Mouse (Mus musculus) heart, adult 9 months (tissue): ENCODE measurements around the gene Kif13a.

ENCODE experiments used
- DNase-seq, 2 experiments: peaks; one replicate each; pipeline ENCODE4 v3.0.0; 2022; ENCODE audit warnings: low spot score in 2 of 2

Gene Kif13a

DNA sequence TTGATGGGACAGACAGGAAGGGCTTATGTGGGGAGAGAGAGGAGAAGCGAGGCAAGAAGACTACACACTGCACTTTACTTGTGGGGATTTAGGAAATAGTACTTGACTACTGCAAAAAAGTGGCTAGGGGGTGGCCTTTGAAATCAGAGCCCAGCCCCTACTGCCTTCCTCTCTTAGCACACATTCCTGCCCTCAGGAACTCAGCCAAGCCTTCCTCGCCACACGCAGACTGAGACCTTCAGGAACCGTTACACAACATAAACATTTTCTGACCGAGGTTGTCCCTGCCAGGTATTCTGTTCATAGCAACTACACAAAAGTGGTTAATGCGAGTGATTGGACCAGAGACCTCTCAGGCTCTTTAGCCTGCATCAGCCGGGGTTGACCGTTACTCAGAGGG is 8.1 kb downstream of the Kif13a start:
- DNase-seq, result no peak

DNA sequence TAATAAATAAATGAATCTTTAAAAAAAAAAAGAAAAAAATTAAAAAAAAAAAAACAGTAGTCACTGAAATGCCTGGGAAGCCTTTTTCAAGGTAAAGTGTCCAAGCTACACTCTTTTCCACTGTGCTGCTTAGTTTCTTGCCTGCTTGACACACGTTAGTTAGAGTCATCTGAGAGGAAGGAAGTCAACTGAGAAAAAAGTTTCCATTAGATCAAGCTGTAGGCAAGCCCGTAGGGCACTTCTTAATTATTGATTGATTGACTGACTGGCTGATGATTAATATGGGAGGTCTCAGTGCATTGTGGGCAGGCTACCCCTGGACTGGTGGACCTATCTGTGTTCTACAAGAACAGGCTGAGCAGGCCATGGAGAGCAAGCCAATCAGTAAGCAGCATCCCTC is 9.9 kb downstream of the Kif13a start:
- DNase-seq, result no peak

GRCm38 (mm10) chr13:46918509-46918908 is 11.2 kb downstream of the Kif13a start:
- DNase-seq, result peak; percentile 52 to 58

DNA sequence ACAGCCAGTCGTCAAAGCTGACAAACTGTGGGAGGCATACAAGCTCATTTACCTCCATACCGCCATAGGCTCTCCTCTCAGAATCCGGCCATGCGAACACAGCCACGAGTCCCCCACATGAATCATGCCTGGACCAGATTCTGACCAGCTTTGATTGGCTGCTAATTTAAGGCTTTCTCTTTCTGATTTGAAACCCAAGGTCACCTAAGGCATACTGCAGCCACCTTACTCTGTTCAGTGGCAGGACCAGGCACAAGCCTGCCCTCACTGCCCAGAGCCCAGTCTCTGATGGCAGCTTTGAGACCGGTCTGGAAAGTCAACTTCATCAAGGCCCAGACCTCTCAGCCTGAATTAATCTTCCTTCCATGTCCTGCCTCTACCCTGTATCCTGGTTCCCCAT is 17.7 kb downstream of the Kif13a start:
- DNase-seq, result peak in 1 of 2 experiments; percentile 45

- DNase-seq, result peak in 1 of 2 experiments; percentile 37
These were observed 18.6 kb downstream of the Kif13a start for GRCm38 (mm10) chr13:46911018-46911419.

DNA sequence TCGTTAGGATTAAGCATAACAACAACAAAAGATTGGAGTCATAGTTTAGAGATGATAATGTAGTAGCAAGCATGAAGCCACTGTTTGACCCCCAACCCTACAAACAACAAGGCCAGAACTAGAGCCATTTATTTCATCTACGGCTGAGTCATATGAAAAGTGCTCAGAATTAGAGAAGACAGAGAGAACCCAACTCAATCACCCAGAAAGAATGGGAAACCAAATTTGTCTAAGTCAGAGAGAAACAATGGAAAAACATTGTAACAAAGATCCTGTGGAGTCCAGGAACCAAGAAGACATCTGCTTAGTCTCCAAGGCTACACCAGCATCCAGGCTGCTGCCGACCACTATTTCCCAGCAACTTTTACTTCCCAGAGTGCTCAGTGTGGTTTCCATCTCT is 19.7 kb downstream of the Kif13a start:
- DNase-seq, result no peak

- DNase-seq, result no peak
These were observed 20.6 kb downstream of the Kif13a start for GRCm38 (mm10) chr13:46909005-46909565.

GRCm38 (mm10) chr13:46908387-46908786 is 21.3 kb downstream of the Kif13a start:
- no peak for DNase-seq

DNA sequence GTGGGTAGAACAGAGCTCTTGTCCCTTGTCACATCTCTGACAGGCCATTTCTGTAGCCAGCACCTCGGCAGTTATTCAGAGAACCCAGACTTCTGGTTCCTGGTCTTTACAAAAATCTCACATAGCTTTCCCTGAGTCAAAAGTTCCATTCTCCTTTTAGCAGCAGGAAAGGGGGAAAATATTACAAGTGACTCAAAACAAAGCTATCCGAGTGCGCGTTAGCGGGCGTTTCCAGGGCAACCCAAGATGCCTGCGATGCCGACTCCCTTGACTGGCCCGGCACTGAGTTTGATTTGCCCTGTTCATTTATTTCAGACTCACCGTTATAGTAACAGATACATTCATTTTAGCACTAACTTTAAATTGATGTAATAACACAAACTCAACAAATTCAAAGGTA is 21.8 kb downstream of the Kif13a start:
- peak in 1 of 2 experiments; percentile 40 for DNase-seq

DNA sequence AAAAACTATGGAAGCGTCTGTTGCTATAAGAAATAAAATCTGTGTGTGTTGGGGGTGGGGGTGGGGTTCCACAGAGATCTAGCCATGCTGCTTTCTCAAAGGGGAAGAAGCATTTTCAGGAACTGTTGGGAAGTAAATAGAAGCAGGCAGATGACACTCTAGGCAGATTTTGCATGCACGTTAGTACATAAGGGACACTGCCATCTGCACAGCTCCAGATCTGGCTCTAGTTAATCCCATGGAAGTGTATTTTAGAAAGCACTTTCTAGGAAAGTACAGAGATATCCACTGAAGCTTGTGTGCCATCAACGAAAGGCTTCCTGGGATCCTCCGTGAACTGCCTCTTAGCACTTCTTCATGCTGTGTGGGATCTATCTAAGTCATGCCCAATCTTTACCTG is 22.6 kb downstream of the Kif13a start:
- no peak for DNase-seq

DNA sequence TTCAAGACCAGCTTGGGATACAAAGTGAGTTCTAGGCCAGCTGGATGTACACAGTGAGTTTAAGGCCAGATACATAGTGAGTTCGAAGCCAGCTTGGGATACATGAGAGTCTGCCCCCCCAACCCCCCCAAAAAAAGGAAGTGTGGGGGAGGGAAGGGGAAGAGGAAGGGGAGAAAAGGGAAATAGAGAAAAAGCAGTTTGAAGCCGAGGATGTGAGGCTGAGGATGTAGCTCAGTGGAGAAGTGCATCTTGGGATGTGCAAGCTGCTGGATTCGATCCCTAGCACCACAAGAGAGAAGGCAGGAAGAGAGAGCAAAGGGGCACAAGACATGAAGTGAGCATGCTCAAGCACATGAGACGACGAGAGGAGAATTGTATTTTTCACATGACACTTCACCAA is 23.7 kb downstream of the Kif13a start:
- no peak for DNase-seq

GRCm38 (mm10) chr13:46904982-46905621 is 24.6 kb downstream of the Kif13a start:
- DNase-seq, result no peak

GRCm38 (mm10) chr13:46902568-46903255 is 27.0 kb downstream of the Kif13a start:
- DNase-seq, result no peak

DNA sequence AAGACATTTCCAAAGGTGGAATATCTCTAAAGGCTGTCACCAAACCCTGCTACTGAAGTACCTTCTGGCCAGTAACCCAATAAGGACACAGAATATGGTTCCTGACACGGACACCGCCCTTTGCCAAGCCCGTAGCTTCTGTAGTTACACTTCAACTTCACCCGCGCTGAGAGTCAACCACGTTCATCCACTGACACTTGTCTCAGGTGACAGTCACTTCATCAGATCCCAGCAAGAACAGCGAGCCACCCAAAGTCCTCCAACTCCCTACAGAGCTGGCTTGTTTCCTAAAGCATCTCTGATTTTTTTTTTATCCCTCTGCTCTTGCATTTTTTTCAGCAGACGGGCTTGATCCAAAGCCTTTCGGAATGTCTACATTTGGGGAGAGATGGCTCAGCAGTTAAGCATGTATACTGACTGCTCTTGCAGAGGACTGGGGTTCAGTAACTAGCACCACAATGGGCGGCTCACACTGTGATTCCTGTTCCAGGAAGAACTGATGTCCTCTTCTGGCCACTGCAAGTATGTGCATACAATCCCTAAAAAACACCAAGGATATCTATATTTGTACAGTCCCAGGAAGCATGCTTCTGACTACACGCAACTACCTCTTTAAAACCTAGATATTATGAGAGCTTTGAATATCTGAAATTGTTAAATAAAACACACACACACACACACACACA is 28.7 kb downstream of the Kif13a start:
- no peak for DNase-seq

DNA sequence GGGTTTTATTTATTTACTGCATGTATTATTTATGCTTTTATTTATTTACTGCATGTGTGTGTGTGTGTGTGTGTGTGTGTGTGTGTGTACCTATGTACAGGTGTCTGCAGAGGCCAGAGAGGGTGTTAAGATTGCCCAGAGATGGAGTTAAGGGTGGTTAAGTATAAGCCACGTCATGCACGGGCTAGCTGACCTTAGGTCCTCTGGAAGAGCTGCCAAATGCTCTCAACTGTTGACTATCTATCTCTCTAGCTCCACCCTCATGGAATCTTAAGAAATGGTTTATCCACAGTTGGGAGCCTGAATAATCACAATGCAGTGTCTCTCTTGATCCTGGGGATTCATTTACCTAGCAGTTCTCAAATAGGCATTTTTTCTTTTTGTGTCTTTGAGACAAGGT is 30.8 kb downstream of the Kif13a start:
- DNase-seq, result no peak

DNA sequence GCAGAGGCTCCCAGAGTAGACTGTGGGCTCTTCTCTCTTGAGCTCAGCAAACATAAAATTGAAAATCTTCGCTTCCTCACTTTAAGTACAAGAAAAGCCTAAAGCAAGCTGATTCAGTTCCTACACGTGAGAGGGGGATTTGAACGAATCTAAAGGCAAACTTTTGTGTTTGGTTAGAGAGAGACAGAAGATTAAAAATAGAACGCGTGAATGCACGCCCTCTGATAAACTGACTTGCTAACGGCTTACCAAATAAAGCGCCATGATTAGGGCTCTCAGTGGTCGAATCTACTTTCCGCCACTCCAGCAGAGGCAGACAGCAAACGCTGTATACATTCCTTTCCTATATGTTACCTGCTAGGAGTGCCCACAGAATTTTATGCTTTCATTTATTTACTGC is 31.3 kb downstream of the Kif13a start:
- DNase-seq, result no peak

DNA sequence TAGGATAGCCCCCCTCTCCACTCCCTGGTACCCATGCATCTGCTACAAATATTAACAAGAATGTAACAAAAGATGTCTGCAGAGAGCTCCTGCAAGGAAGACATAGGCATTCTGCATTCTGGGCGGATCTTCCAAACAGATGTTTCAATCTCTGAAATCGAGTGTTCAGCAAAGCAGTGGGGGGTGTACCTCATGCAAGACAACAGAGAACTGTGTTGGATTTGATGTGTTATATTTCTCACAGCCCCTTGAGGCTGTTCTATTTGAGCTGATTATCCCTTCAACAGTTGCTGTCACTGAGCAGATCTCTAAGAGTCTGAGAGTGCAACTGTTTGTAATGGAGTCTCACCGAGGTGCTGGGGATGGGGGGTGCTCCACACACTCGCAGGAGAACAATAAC is 37.3 kb downstream of the Kif13a start:
- no peak for DNase-seq

- no peak for DNase-seq
These were observed 41.5 kb downstream of the Kif13a start for GRCm38 (mm10) chr13:46888150-46888683.

- no peak for DNase-seq
These were observed 43.0 kb downstream of the Kif13a start for GRCm38 (mm10) chr13:46886497-46887261.

DNA sequence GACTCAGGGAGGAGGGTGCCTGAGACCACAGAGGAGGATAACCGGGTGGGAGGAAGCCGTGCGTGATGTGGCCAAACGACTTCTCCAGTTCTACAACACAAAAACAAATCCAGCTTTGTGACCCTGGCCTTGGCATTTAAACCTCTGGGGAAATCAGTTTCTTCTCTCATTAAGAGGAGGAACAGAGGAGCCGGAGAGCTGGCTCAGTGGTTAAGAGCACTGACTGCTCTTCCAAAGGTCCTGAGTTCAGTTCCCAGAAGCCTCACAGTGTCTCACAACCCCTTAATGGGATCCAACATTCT is 44.0 kb downstream of the Kif13a start:
- DNase-seq, result no peak

DNA sequence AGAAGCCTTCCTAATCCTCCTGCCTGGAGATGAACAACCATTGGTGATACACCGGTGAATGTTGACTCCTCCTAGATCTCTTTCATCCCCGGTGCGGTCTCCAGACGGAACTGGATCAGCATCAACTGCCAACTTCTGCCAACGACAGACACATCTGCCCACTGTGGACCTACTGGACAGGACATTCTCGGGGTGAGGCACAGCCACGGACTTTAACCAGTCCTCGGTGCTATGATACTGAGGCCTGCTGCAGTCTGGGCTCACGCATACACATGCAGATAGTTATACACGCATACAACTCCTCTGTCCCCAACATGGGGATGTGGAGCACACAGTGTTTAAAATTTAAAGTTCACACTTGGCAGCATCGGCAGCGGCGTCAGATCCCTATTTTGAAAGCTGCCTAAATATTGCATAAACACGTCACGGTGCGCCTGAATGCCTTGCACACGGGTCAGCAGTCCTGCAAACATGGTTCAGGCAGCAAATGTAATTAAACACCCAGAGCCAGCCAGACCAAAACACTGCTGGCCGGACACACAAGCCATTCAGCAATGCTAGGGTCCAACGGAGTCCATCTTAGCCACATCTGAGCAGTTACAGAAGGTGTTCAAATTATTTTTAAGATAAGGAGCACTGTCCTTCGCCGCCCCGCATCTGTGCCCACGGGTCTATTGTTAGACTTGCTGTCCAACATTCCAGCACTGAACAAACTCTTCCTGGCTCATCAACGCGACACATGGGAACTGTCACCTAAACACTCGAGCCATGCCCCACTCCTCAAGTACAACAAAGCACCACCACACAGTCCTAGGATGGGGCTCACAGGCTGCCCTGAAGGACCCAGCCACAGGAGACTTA is 44.5 kb downstream of the Kif13a start:
- peak; percentile 45 to 62 for DNase-seq
